Mouse (Mus musculus): ENCODE data around the gene Dap. TPM values are rescaled to one million over a fixed set of nuclear protein-coding genes. Genes with fewer than 3 reads are reported as not detected.

Gene Dap
- polyA plus RNA-seq, 1 experiment from 2014 or later = 54.2 TPM

- no peaks in the 10 kb centered on the region for H3K27me3 ChIP-seq (ENCODE audit: control insufficient read depth, insufficient read depth, low read depth, low read length)
- H3K9ac ChIP-seq (ENCODE audit: low read depth, low read length) = no peak overlapping the region
- H3K36me3 ChIP-seq (ENCODE audit: control insufficient read depth, insufficient read depth) = peaks cover 10% of the 10 kb centered on the region
- H3K4me1 ChIP-seq (ENCODE audit: control insufficient read depth, low read depth, low read length) = no peaks in the 10 kb centered on the region; the same call in none of the 2 replicates
- no peak for ATAC-seq (ENCODE audit: low read depth)
- no peak overlapping the region for H3K4me2 ChIP-seq (ENCODE audit: low read depth, low read length)
- 80% methylated on average over 17 of the region's 17 CpGs for WGBS (ENCODE audit: insufficient replicate concordance)
- no peak overlapping the region for H3K27ac ChIP-seq (ENCODE audit: low read length)
- H3K4me3 ChIP-seq (ENCODE audit: low read depth, low read length) = no peak overlapping the region
- H3K9me3 ChIP-seq (replicated peaks; ENCODE audit: control insufficient read depth, low read length) = no peaks in the 10 kb centered on the region
Measured at GRCm38 (mm10) chr15:31244696-31245445, 20.8 kb downstream of the Dap start.

- H3K9me3 ChIP-seq (replicated peaks; ENCODE audit: control insufficient read depth, low read length) = no peaks in the 10 kb centered on the region
- no peak overlapping the region for H3K27ac ChIP-seq (ENCODE audit: low read length)
- H3K4me2 ChIP-seq (ENCODE audit: low read depth, low read length) = no peak overlapping the region
- H3K27me3 ChIP-seq (ENCODE audit: control insufficient read depth, insufficient read depth, low read depth, low read length) = no peaks in the 10 kb centered on the region
- H3K4me3 ChIP-seq (ENCODE audit: low read depth, low read length) = no peak overlapping the region
- no peak for ATAC-seq (ENCODE audit: low read depth)
- no peaks in the 10 kb centered on the region; the same call in none of the 2 replicates for H3K4me1 ChIP-seq (ENCODE audit: control insufficient read depth, low read depth, low read length)
- 72% methylated on average over 9 of the region's 9 CpGs for WGBS (ENCODE audit: insufficient replicate concordance)
- no peak overlapping the region for H3K9ac ChIP-seq (ENCODE audit: low read depth, low read length)
- H3K36me3 ChIP-seq (ENCODE audit: control insufficient read depth, insufficient read depth) = peaks cover 10% of the 10 kb centered on the region
Measured at GRCm38 (mm10) chr15:31245934-31246333, 21.8 kb downstream of the Dap start.

- 80% methylated on average over 9 of the region's 9 CpGs for WGBS (ENCODE audit: insufficient replicate concordance)
- Histone ChIP-seq H3K27ac (ENCODE audit: low read length) (no peak overlapping the region), H3K36me3 (ENCODE audit: control insufficient read depth, insufficient read depth) (peaks cover under 1% of the 10 kb centered on the region; the same call in 1 of the 2 replicates), H3K4me2 (ENCODE audit: low read depth, low read length) (no peak overlapping the region), H3K9ac (ENCODE audit: low read depth, low read length) (no peak overlapping the region), H3K27me3 (ENCODE audit: control insufficient read depth, insufficient read depth, low read depth, low read length) (no peaks in the 10 kb centered on the region), H3K4me1 (ENCODE audit: control insufficient read depth, low read depth, low read length) (peaks cover 5% of the 10 kb centered on the region), H3K4me3 (ENCODE audit: low read depth, low read length) (no peak overlapping the region), H3K9me3 (replicated peaks; ENCODE audit: control insufficient read depth, low read length) (no peaks in the 10 kb centered on the region)
- ATAC-seq (ENCODE audit: low read depth) = no peak
Measured at GRCm38 (mm10) chr15:31247035-31247434, 22.9 kb downstream of the Dap start.

GRCm38 (mm10) chr15:31248882-31249281 lies 24.8 kb downstream of the Dap start:
- Histone ChIP-seq H3K4me1 (ENCODE audit: control insufficient read depth, low read depth, low read length) (peaks cover 13% of the 10 kb centered on the region), H3K9me3 (replicated peaks; ENCODE audit: control insufficient read depth, low read length) (no peaks in the 10 kb centered on the region), H3K9ac (ENCODE audit: low read depth, low read length) (no peak overlapping the region), H3K36me3 (ENCODE audit: control insufficient read depth, insufficient read depth) (no peaks in the 10 kb centered on the region), H3K27me3 (ENCODE audit: control insufficient read depth, insufficient read depth, low read depth, low read length) (no peaks in the 10 kb centered on the region), H3K4me2 (ENCODE audit: low read depth, low read length) (no peak overlapping the region), H3K4me3 (ENCODE audit: low read depth, low read length) (no peak overlapping the region), H3K27ac (ENCODE audit: low read length) (no peak overlapping the region)
- 27% methylated on average over 7 of the region's 7 CpGs for WGBS (ENCODE audit: insufficient replicate concordance)
- ATAC-seq (ENCODE audit: low read depth) = no peak

GRCm38 (mm10) chr15:31250027-31250426 lies 25.9 kb downstream of the Dap start:
- no peak overlapping the region for H3K9ac ChIP-seq (ENCODE audit: low read depth, low read length)
- WGBS (ENCODE audit: insufficient replicate concordance) = 35% methylated on average over 2 of the region's 2 CpGs
- ATAC-seq (ENCODE audit: low read depth) = no peak

GRCm38 (mm10) chr15:31250676-31251075 lies 26.6 kb downstream of the Dap start:
- 76% methylated on average over 3 of the region's 3 CpGs for WGBS (ENCODE audit: insufficient replicate concordance)
- Histone ChIP-seq H3K36me3 (ENCODE audit: control insufficient read depth, insufficient read depth) (no peaks in the 10 kb centered on the region), H3K4me1 (ENCODE audit: control insufficient read depth, low read depth, low read length) (peaks cover 13% of the 10 kb centered on the region), H3K27me3 (ENCODE audit: control insufficient read depth, insufficient read depth, low read depth, low read length) (no peaks in the 10 kb centered on the region), H3K9ac (ENCODE audit: low read depth, low read length) (no peak overlapping the region), H3K27ac (ENCODE audit: low read length) (no peak overlapping the region), H3K4me2 (ENCODE audit: low read depth, low read length) (no peak overlapping the region), H3K9me3 (replicated peaks; ENCODE audit: control insufficient read depth, low read length) (no peaks in the 10 kb centered on the region), H3K4me3 (ENCODE audit: low read depth, low read length) (no peak overlapping the region)
- no peak for ATAC-seq (ENCODE audit: low read depth)

More at GRCm38 (mm10) chr15:31250027-31250426, 25.9 kb downstream of the Dap start:
- H3K4me1 ChIP-seq (ENCODE audit: control insufficient read depth, low read depth, low read length) = peaks cover 13% of the 10 kb centered on the region
- no peak overlapping the region for H3K4me3 ChIP-seq (ENCODE audit: low read depth, low read length)
- no peak overlapping the region for H3K4me2 ChIP-seq (ENCODE audit: low read depth, low read length)
- no peak overlapping the region for H3K27ac ChIP-seq (ENCODE audit: low read length)
- H3K36me3 ChIP-seq (ENCODE audit: control insufficient read depth, insufficient read depth) = no peaks in the 10 kb centered on the region
- H3K27me3 ChIP-seq (ENCODE audit: control insufficient read depth, insufficient read depth, low read depth, low read length) = no peaks in the 10 kb centered on the region
- H3K9me3 ChIP-seq (replicated peaks; ENCODE audit: control insufficient read depth, low read length) = no peaks in the 10 kb centered on the region

- Histone ChIP-seq H3K27ac (ENCODE audit: low read length) (no peak overlapping the region), H3K4me1 (ENCODE audit: control insufficient read depth, low read depth, low read length) (peaks cover 13% of the 10 kb centered on the region)
Measured at GRCm38 (mm10) chr15:31251189-31251588, 27.1 kb downstream of the Dap start.

GRCm38 (mm10) chr15:31252590-31253311 lies 28.6 kb downstream of the Dap start:
- H3K27ac ChIP-seq (ENCODE audit: low read length) = no peak overlapping the region
- no peak overlapping the region for H3K4me2 ChIP-seq (ENCODE audit: low read depth, low read length)
- H3K27me3 ChIP-seq (ENCODE audit: control insufficient read depth, insufficient read depth, low read depth, low read length) = no peaks in the 10 kb centered on the region
- no peak overlapping the region for H3K9ac ChIP-seq (ENCODE audit: low read depth, low read length)
- peak; percentile 57 for ATAC-seq (ENCODE audit: low read depth)
- H3K36me3 ChIP-seq (ENCODE audit: control insufficient read depth, insufficient read depth) = no peaks in the 10 kb centered on the region
- 42% methylated on average over 16 of the region's 16 CpGs for WGBS (ENCODE audit: insufficient replicate concordance)
- H3K4me3 ChIP-seq (ENCODE audit: low read depth, low read length) = no peak overlapping the region
- H3K9me3 ChIP-seq (replicated peaks; ENCODE audit: control insufficient read depth, low read length) = no peaks in the 10 kb centered on the region
- H3K4me1 ChIP-seq (ENCODE audit: control insufficient read depth, low read depth, low read length) = peaks cover 13% of the 10 kb centered on the region

More at GRCm38 (mm10) chr15:31251189-31251588, 27.1 kb downstream of the Dap start:
- H3K36me3 ChIP-seq (ENCODE audit: control insufficient read depth, insufficient read depth) = no peaks in the 10 kb centered on the region
- H3K9me3 ChIP-seq (replicated peaks; ENCODE audit: control insufficient read depth, low read length) = no peaks in the 10 kb centered on the region
- H3K9ac ChIP-seq (ENCODE audit: low read depth, low read length) = no peak overlapping the region
- no peaks in the 10 kb centered on the region for H3K27me3 ChIP-seq (ENCODE audit: control insufficient read depth, insufficient read depth, low read depth, low read length)
- peak; percentile 42; the same call in 1 of the 2 replicates for ATAC-seq (ENCODE audit: low read depth)
- WGBS (ENCODE audit: insufficient replicate concordance) = 68% methylated on average over 6 of the region's 6 CpGs
- H3K4me2 ChIP-seq (ENCODE audit: low read depth, low read length) = no peak overlapping the region
- H3K4me3 ChIP-seq (ENCODE audit: low read depth, low read length) = no peak overlapping the region

- Histone ChIP-seq H3K27ac (ENCODE audit: low read length) (no peak overlapping the region), H3K4me3 (ENCODE audit: low read depth, low read length) (no peak overlapping the region), H3K4me1 (ENCODE audit: control insufficient read depth, low read depth, low read length) (peaks cover 13% of the 10 kb centered on the region), H3K36me3 (ENCODE audit: control insufficient read depth, insufficient read depth) (no peaks in the 10 kb centered on the region), H3K9ac (ENCODE audit: low read depth, low read length) (no peak overlapping the region), H3K4me2 (ENCODE audit: low read depth, low read length) (no peak overlapping the region), H3K9me3 (replicated peaks; ENCODE audit: control insufficient read depth, low read length) (no peaks in the 10 kb centered on the region), H3K27me3 (ENCODE audit: control insufficient read depth, insufficient read depth, low read depth, low read length) (no peaks in the 10 kb centered on the region)
- no peak for ATAC-seq (ENCODE audit: low read depth)
- WGBS (ENCODE audit: insufficient replicate concordance) = 61% methylated on average over 8 of the region's 8 CpGs
Measured at GRCm38 (mm10) chr15:31253380-31253779, 29.3 kb downstream of the Dap start.
